Mouse (Mus musculus) intestine, postnatal 0 days (tissue): ENCODE results near the gene Ablim1. TPM values are rescaled to one million over a fixed set of nuclear protein-coding genes. Genes with fewer than 3 reads are reported as not detected.

Experiments
- ATAC-seq: fragments of 200-750 bp; cut with Nextera tagmentation; 2 replicates; pipeline ENCODE4 v1.8.0; 2017; ENCODE audit warnings: mild to moderate bottlenecking, moderate TSS enrichment, moderate library complexity
- H3K27ac ChIP-seq: fragments of 300-500 bp; sonication (generic); 2 replicates; pipeline ENCODE4 v1.5.1; 2014; ENCODE audit warnings: mild to moderate bottlenecking, low read depth, low read length, moderate library complexity
- H3K27me3 ChIP-seq: fragments of 300-500 bp; sonication (generic); replicated peaks from 2 replicates; pipeline ENCODE4 v1.6.1; 2014; ENCODE audit warnings: low read length, mixed read lengths; ENCODE audit not compliant: control insufficient read depth, insufficient read depth
- H3K36me3 ChIP-seq: fragments of 300-500 bp; sonication (generic); 2 replicates; pipeline ENCODE4 v1.6.1; 2014; ENCODE audit warnings: mild to moderate bottlenecking, moderate library complexity; ENCODE audit not compliant: control insufficient read depth, insufficient read depth
- H3K4me1 ChIP-seq: fragments of 300-500 bp; sonication (generic); replicated peaks from 2 replicates; pipeline ENCODE4 v1.6.1; 2014; ENCODE audit warnings: antibody characterized with exemption, low read length, mixed read lengths; ENCODE audit not compliant: control insufficient read depth, insufficient read depth
- H3K4me2 ChIP-seq: fragments of 300-500 bp; sonication (generic); replicated peaks from 2 replicates; pipeline ENCODE4 v1.6.1; 2014; ENCODE audit warnings: low read depth, mild to moderate bottlenecking, moderate library complexity
- H3K4me3 ChIP-seq: fragments of 300-500 bp; sonication (generic); 2 replicates; pipeline ENCODE4 v1.5.1; 2014; ENCODE audit warnings: low read depth, low read length
- H3K9ac ChIP-seq: fragments of 300-500 bp; sonication (generic); 2 replicates; pipeline ENCODE4 v1.6.1; 2014; ENCODE audit warnings: mild to moderate bottlenecking, low read depth, low read length
- H3K9me3 ChIP-seq: fragments of 300-500 bp; sonication (generic); 2 replicates; pipeline ENCODE4 v1.6.1; 2016; ENCODE audit warnings: mixed run types; ENCODE audit not compliant: control insufficient read depth
- CTCF ChIP-seq: sonication (generic); IDR thresholded peaks from 2 replicates; pipeline ENCODE4 v1.5.1; 2016; ENCODE audit warnings: low read depth, mild to moderate bottlenecking, control low read depth, antibody characterized with exemption, moderate library complexity
- WGBS: fragments of 180-500 bp; shearing (Covaris S2); extraction: QIAGEN DNeasy Blood & Tissue Kit; methylation state at CpG from one replicate; pipeline ENCODE4 v1.1.7; 2014; 5-methylcytosine and 5-hydroxymethylcytosine counted together
- polyA plus RNA-seq: library from polyadenylated mRNA; unstranded; fragments of >200 nt; fragmentation: Nextera tagmentation; extraction: Ambion mirVana; gene quantifications from 2 replicates; pipeline ENCODE4 v1.2.1, GENCODE M21; 2015

Gene Ablim1
- 24.4 and 28.7 TPM in 2 replicates for polyA plus RNA-seq

DNA sequence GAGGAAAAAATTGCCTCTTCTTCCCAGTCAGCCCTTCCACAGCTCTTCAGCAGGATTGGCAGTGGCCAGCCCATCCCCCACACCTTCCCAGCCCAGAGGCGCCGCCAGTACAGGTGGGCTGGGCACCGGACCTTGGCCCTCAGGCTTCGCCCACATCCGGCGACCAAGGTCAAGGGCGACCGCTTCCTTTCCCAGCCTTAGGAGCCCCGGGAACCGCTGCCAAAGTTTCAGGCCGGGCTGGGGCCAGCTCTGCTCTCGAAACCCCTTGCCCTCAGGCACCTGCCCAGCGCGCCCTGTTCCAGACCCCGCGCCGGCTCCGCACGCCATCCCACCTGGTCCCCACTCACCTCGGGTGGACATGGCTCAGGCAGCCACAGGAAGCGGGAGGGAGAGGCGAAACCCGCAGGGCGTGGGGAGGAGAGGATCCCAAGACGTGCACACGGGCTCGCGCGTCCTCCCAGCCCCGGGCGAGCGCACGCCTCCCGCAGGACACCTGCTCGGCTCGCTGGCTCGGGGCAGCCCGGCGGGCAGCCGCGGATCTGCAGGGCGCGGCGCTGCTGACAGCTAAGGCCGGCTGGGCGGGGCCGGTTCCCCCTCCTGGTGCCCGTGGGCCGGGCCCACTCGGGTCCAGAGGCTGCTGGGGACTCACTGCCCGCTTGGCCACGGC lies at the start of gene Ablim1:
Ablim1 (minus strand) TSS at position 574 of the 667 bp plus-strand sequence.
- H3K4me2 ChIP-seq: peak within 1 kb of the TSS; percentile 89
- peak within 1 kb of the TSS; percentile 64 for H3K4me3 ChIP-seq
- H3K27ac ChIP-seq: peak within 1 kb of the TSS; percentile 79
- H3K9me3 ChIP-seq: no peaks in the 10 kb centered on the region
- peak; percentile 85 for ATAC-seq
- H3K9ac ChIP-seq: peak within 1 kb of the TSS; percentile 66
- no peaks in the 10 kb centered on the region for H3K27me3 ChIP-seq
- no peaks in the 10 kb centered on the region for H3K36me3 ChIP-seq
- peak; percentile 63 for TF ChIP-seq CTCF
- WGBS: 1% methylated on average over 49 of the region's 52 CpGs
- peaks cover 13% of the 10 kb centered on the region for H3K4me1 ChIP-seq

DNA sequence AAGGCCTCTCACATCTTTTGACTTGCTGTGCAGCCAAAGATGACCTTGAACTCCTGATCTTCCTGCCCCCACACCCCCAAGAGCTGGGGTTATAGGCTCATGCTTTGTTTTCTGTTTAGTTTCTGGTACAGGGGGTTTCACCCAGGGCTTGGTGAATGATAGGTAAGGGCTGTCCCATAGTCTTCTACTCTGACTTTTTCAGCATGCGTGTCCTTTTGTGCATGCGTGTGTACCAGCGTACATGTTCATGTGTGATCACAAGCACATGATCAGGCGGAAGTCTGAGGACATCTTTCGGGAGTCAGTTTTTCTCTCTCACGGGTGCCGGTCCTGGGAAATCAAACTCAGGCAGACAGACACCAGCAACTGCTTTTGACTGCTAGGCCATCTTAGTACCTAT lies 48.8 kb upstream of the Ablim1 start:
- peaks cover 31% of the 10 kb centered on the region for H3K4me1 ChIP-seq
- H3K9ac ChIP-seq: no peak overlapping the region
- H3K9me3 ChIP-seq: no peaks in the 10 kb centered on the region
- WGBS: 85% methylated on average over 7 of the region's 7 CpGs
- peak overlapping the region; percentile 60; the same call in 1 of the 2 replicates for H3K4me2 ChIP-seq
- H3K36me3 ChIP-seq: peaks cover 3% of the 10 kb centered on the region; the same call in 1 of the 2 replicates
- ATAC-seq: no peak
- peak overlapping the region; percentile 98; the same call in 1 of the 2 replicates for H3K4me3 ChIP-seq
- H3K27me3 ChIP-seq: no peaks in the 10 kb centered on the region
- TF ChIP-seq CTCF: no peak
- no peak overlapping the region for H3K27ac ChIP-seq

DNA sequence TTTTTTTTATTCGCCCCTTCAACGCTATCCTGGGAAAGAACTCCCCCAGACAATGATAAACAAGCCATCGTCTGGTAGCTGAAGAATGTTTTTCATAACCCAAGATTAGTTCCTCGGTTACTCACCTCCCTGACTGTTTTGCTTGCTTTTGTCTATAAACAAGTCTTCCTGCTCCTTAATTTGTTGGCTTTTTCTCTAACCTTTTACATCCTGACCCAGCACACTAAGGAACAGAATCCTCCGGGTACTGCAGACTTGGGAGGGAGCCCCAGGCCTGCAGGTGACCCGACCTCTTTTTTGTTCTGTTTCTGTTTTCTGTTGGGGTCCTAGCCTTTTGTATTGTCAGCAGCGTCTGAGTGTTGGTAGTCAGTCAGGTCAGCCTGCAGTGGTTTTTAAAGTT lies 48.4 kb upstream of the Ablim1 start:
- H3K4me1 ChIP-seq: peaks cover 31% of the 10 kb centered on the region
- peak overlapping the region; percentile 28; the same call in 1 of the 2 replicates for H3K27ac ChIP-seq

DNA sequence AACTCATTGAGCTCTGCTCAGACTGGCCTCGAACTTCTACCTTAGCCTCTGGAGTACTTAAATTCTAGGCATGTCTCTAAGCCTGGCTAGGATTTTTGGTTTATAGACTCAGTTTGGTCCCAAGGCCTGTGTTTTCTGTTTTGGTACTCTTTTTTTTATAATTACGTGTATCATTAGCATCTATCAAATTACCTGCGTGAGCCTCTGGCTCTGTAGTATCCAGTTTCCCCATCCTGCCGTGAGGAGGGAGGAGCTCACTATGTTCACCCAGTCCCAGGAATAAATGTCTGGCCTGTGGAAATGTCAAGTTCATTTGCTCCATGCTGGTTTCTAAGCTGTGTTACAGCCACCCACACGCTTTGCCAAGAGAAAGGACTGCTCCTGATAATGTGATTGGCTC lies 47.9 kb upstream of the Ablim1 start:
- WGBS: 34% methylated on average over 5 of the region's 5 CpGs
- Histone ChIP-seq H3K27ac (peak overlapping the region; percentile 28; the same call in 1 of the 2 replicates), H3K27me3 (no peaks in the 10 kb centered on the region), H3K36me3 (no peaks in the 10 kb centered on the region; the same call in 1 of the 2 replicates), H3K9ac (no peak overlapping the region), H3K9me3 (no peaks in the 10 kb centered on the region), H3K4me2 (peak overlapping the region; percentile 60), H3K4me3 (peak overlapping the region; percentile 98), H3K4me1 (peaks cover 32% of the 10 kb centered on the region)
- no peak for TF ChIP-seq CTCF
- ATAC-seq: no peak

More for the DNA sequence above, 48.4 kb upstream of the Ablim1 start:
- no peak for ATAC-seq
- TF ChIP-seq CTCF: no peak
- Histone ChIP-seq H3K4me2 (peak overlapping the region; percentile 60), H3K4me3 (peak overlapping the region; percentile 98), H3K9ac (no peak overlapping the region), H3K27me3 (no peaks in the 10 kb centered on the region), H3K9me3 (no peaks in the 10 kb centered on the region), H3K36me3 (no peaks in the 10 kb centered on the region; the same call in 1 of the 2 replicates)
- WGBS: 24% methylated on average over 7 of the region's 7 CpGs

DNA sequence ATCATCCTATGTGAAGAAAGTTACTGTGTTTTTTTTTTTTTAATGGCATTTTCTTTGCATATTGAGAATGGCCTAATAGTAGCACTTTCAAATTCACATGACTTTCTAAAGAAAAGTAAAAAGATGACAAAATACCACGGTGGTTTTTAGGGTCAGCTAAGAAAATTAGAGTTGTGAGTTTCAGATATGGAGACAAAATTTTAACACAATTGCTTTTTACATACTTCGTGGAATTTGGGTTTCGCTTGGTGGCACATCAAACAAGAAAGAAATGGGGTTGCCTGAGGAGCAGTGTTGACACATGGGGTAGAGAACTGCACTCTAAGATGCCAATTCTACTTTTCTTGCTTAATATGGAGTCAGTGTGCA lies 47.2 kb upstream of the Ablim1 start:
- peak overlapping the region; percentile 60 for H3K4me2 ChIP-seq
- peak overlapping the region; percentile 99 for H3K9ac ChIP-seq
- TF ChIP-seq CTCF: no peak
- peak overlapping the region; percentile 98 for H3K4me3 ChIP-seq
- peaks cover 28% of the 10 kb centered on the region for H3K4me1 ChIP-seq
- H3K9me3 ChIP-seq: no peaks in the 10 kb centered on the region
- no peaks in the 10 kb centered on the region for H3K27me3 ChIP-seq
- 17% methylated on average over 3 of the region's 3 CpGs for WGBS
- H3K36me3 ChIP-seq: no peaks in the 10 kb centered on the region; the same call in 1 of the 2 replicates
- no peak for ATAC-seq
- H3K27ac ChIP-seq: peak overlapping the region; percentile 99; the same call in 1 of the 2 replicates

DNA sequence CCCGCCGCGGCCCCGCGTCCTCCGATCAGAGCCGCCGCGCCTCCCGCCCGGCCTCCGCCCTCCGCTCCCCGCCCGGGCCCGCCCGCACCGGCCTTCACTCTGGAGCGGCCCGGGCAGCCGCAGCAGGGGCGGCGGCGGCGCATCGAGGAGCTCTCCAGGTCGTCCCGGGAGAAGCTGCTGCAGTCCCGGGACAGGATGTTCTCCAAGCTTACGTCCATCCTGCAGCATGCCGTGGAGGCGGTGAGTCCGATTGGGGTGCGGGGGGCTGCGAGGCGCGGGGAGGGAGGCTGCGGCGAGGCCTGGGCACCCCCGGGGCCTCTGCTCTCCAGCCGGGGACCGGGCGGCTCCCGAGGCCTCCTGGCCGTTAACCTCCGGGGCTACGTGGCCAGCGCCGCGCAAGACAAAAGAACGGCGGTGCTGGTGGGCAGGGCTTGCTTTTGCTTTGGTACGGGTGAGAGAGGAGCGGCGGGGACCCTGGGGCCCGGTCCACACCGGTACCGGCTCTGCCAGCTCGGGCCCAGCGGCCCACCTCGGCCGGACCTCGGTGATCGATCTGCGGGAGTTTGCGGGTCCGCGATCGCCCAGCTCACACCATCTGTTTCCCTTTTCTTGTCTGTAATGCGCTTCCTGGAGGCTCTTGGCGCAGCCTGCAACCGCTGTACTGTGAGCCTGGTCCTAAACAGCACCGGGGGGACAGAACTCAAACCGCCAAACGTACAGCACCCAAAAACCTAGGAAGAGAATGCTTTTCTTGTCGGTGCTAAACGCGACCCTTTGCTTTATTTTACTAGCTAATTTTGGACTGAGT lies 46.6 kb upstream of the Ablim1 start:
- under 1% methylated on average over 76 of the region's 78 CpGs for WGBS
- TF ChIP-seq CTCF: 0 out of 2 replicates have a peak, but pooled peaks have one; percentile 1

More for the DNA sequence above, 46.6 kb upstream of the Ablim1 start:
- Histone ChIP-seq H3K9me3 (no peaks in the 10 kb centered on the region), H3K4me3 (peak overlapping the region; percentile 98), H3K4me2 (peak overlapping the region; percentile 60), H3K27ac (peak overlapping the region; percentile 99), H3K4me1 (peaks cover 26% of the 10 kb centered on the region), H3K9ac (peak overlapping the region; percentile 99), H3K36me3 (no peaks in the 10 kb centered on the region; the same call in 1 of the 2 replicates), H3K27me3 (no peaks in the 10 kb centered on the region)
- peak; percentile 29 for ATAC-seq
